Mouse (Mus musculus): ENCODE measurements around the gene Tex29. TPM values are rescaled to one million over a fixed set of nuclear protein-coding genes. Genes with fewer than 3 reads are reported as not detected.
A peak's percentile ranks its signal among the peaks of the same experiment; 100 is the strongest.
"Not testable (repeated sequence)": the region's sequence is repeated elsewhere in the genome, so short reads cannot be mapped to it uniquely, and the experiment has no call there.

Tex29 gene
- total RNA-seq, 4 experiments from 2014 or later = not detected

- DNase-seq (ENCODE audit: low spot score) = no peak
These were observed 9.1 kb upstream of the Tex29 start for GRCm38 (mm10) chr8:11831174-11831573.

GRCm38 (mm10) chr8:11831939-11832338 lies 8.3 kb upstream of the Tex29 start:
- no peak for DNase-seq (ENCODE audit: low spot score)

- no peak for DNase-seq (ENCODE audit: low spot score)
These were observed 7.1 kb upstream of the Tex29 start for GRCm38 (mm10) chr8:11833157-11833556.

- DNase-seq (ENCODE audit: low spot score) = no peak
These were observed 6.1 kb upstream of the Tex29 start for GRCm38 (mm10) chr8:11834200-11834599.

- no peak for DNase-seq (ENCODE audit: low spot score)
These were observed 5.6 kb upstream of the Tex29 start for GRCm38 (mm10) chr8:11834691-11835090.

- DNase-seq (ENCODE audit: low spot score) = no peak
These were observed 1.3 kb downstream of the Tex29 start for GRCm38 (mm10) chr8:11841571-11841970.

GRCm38 (mm10) chr8:11842757-11843156 lies 2.5 kb downstream of the Tex29 start:
- DNase-seq (ENCODE audit: low spot score) = no peak

- no peak for DNase-seq (ENCODE audit: low spot score)
These were observed 3.5 kb downstream of the Tex29 start for GRCm38 (mm10) chr8:11843677-11844315.

- DNase-seq (ENCODE audit: low spot score) = no peak
These were observed 4.0 kb downstream of the Tex29 start for GRCm38 (mm10) chr8:11844316-11844685.

- DNase-seq (ENCODE audit: low spot score) = no peak
These were observed 6.5 kb downstream of the Tex29 start for GRCm38 (mm10) chr8:11846807-11847206.

- no peak for DNase-seq (ENCODE audit: low spot score)
These were observed 27.6 kb downstream of the Tex29 start for GRCm38 (mm10) chr8:11867832-11868231.

- DNase-seq (ENCODE audit: low spot score) = not testable (repeated sequence)
These were observed 34.0 kb downstream of the Tex29 start for GRCm38 (mm10) chr8:11874227-11874626.

GRCm38 (mm10) chr8:11884646-11885045 lies 44.4 kb downstream of the Tex29 start:
- no peak for DNase-seq (ENCODE audit: low spot score)

GRCm38 (mm10) chr8:11885881-11886699 lies 45.8 kb downstream of the Tex29 start:
- DNase-seq (ENCODE audit: low spot score) = no peak

GRCm38 (mm10) chr8:11886824-11887223 lies 46.5 kb downstream of the Tex29 start:
- no peak for DNase-seq (ENCODE audit: low spot score)

GRCm38 (mm10) chr8:11889156-11890018 lies 49.1 kb downstream of the Tex29 start:
- no peak for DNase-seq (ENCODE audit: low spot score)

- DNase-seq (ENCODE audit: low spot score) = peak; percentile 63
These were observed 52.5 kb downstream of the Tex29 start for GRCm38 (mm10) chr8:11892756-11893155.

GRCm38 (mm10) chr8:11896022-11896662 lies 55.9 kb downstream of the Tex29 start:
- DNase-seq (ENCODE audit: low spot score) = no peak

GRCm38 (mm10) chr8:11896677-11897076 lies 56.4 kb downstream of the Tex29 start:
- no peak for DNase-seq (ENCODE audit: low spot score)

- no peak for DNase-seq (ENCODE audit: low spot score)
These were observed 58.5 kb downstream of the Tex29 start for GRCm38 (mm10) chr8:11898814-11899213.

Measured in heart, adult 8-10 months (tissue).